Mouse (Mus musculus): Measurements from ENCODE around the gene Mycs.

The Mycs gene

GRCm38 (mm10) chrX:5469165-5469564, at the start of gene Mycs:
TSS of gene Mycs (minus strand) at chrX:5469265.
- DNase-seq (ENCODE audit: low spot score), result no peak

- DNase-seq (ENCODE audit: low spot score), result no peak
Measured at GRCm38 (mm10) chrX:5468022-5468421, 1.0 kb downstream of the Mycs start.
